Mouse (Mus musculus) liver, embryonic 14.5 days (tissue): ENCODE results near the gene Arhgef40. TPM values are rescaled to one million over a fixed set of nuclear protein-coding genes. Genes with fewer than 3 reads are reported as not detected.

Source experiments
- ATAC-seq: fragments of 200-750 bp; cut with Nextera tagmentation; 2 replicates; pipeline ENCODE4 v1.8.0; 2017; ENCODE audit warnings: moderate number of reproducible peaks, mild to moderate bottlenecking, moderate library complexity; ENCODE audit not compliant: insufficient read depth
- DNase-seq, 3 experiments: peaks; one replicate each; pipeline ENCODE4 v3.0.0-alpha.2; 2012 to 2013; ENCODE audit warnings: low read depth in 3 of 3, low spot score in 3 of 3
- H3K27ac ChIP-seq: fragments of 300-500 bp; sonication (generic); 2 replicates; pipeline ENCODE4 v1.5.1; 2014; ENCODE audit warnings: moderate library complexity, mild to moderate bottlenecking, control low read depth, inconsistent platforms
- H3K27me3 ChIP-seq: fragments of 300-500 bp; sonication (generic); 2 replicates; pipeline ENCODE4 v1.6.1; 2014; ENCODE audit warnings: mild to moderate bottlenecking, low read length, moderate library complexity; ENCODE audit not compliant: control insufficient read depth, insufficient read depth
- H3K36me3 ChIP-seq: fragments of 300-500 bp; sonication (generic); replicated peaks from 2 replicates; pipeline ENCODE4 v1.6.1; 2014; ENCODE audit warnings: low read depth; ENCODE audit not compliant: control insufficient read depth, insufficient read depth
- H3K4me1 ChIP-seq, 2 experiments: fragments of 200-500 bp in 1 of 2; fragments of 300-500 bp in 1 of 2; sonication (generic) in 1 of 2; replicated peaks; 2 replicates each; pipeline ENCODE4 v1.6.1; 2012 to 2014; ENCODE audit warnings: antibody characterized with exemption in 1 of 2, inconsistent platforms in 1 of 2, low read length in 1 of 2; ENCODE audit not compliant: control insufficient read depth in 2 of 2, insufficient read depth in 2 of 2
- H3K4me2 ChIP-seq: fragments of 300-500 bp; sonication (generic); 2 replicates; pipeline ENCODE4 v1.6.1; 2014; ENCODE audit warnings: low read depth, mild to moderate bottlenecking, control low read depth, moderate library complexity
- H3K4me3 ChIP-seq, 2 experiments: fragments of 200-500 bp in 1 of 2; fragments of 300-500 bp in 1 of 2; sonication (generic) in 1 of 2; 2 replicates each; pipeline ENCODE4 v1.5.1; 2012 to 2014; ENCODE audit warnings: low read depth in 2 of 2, low read length in 2 of 2, mild to moderate bottlenecking in 2 of 2, control low read depth in 1 of 2, inconsistent platforms in 1 of 2, moderate library complexity in 1 of 2; ENCODE audit not compliant: insufficient read depth in 1 of 2
- H3K9ac ChIP-seq: fragments of 300-500 bp; sonication (generic); replicated peaks from 2 replicates; pipeline ENCODE4 v1.6.1; 2014; ENCODE audit warnings: mild to moderate bottlenecking, control low read depth, moderate library complexity
- H3K9me3 ChIP-seq: fragments of 300-500 bp; sonication (generic); 2 replicates; pipeline ENCODE4 v1.6.1; 2016; ENCODE audit warnings: low read length, mixed read lengths; ENCODE audit not compliant: control insufficient read depth
- CTCF ChIP-seq: IDR thresholded peaks from 2 replicates; pipeline ENCODE4 v1.5.1; 2016; ENCODE audit warnings: antibody characterized with exemption, low read depth, control low read depth
- EP300 ChIP-seq: IDR thresholded peaks from 2 replicates; pipeline ENCODE4 v1.6.1; 2016; ENCODE audit warnings: antibody characterized with exemption, low read depth
- WGBS: fragments of 180-500 bp; shearing (Covaris S2); extraction: QIAGEN DNeasy Blood & Tissue Kit; methylation state at CpG from one replicate; pipeline ENCODE4 v1.1.7; 2014; ENCODE audit not compliant: insufficient replicate concordance; 5-methylcytosine and 5-hydroxymethylcytosine counted together
- polyA plus RNA-seq, 2 experiments: library from polyadenylated mRNA; depleted of rRNA in 1 of 2; stranded (reverse) in 1 of 2; unstranded in 1 of 2; fragments of >200 nt; fragmentation: Nextera tagmentation in 1 of 2; extraction: Ambion mirVana in 1 of 2; gene quantifications; 2 replicates each; pipeline versions ENCODE4 v1.2.1 to v1.2.3; 2012 to 2014

Arhgef40 gene
- polyA plus RNA-seq, 2 experiments, result 9.4 to 15.3 TPM

GRCm38 (mm10) chr14:51943336-51943735, 41.2 kb upstream of the Arhgef40 start:
- DNase-seq, result no peak
- Histone ChIP-seq H3K36me3 (no peaks in the 10 kb centered on the region), H3K4me2 (no peak overlapping the region)

GRCm38 (mm10) chr14:51960316-51960715, 24.2 kb upstream of the Arhgef40 start:
- Histone ChIP-seq H3K4me2 (no peak overlapping the region), H3K4me1 (no peaks in the 10 kb centered on the region), H3K9ac (no peak overlapping the region), H3K27ac (no peak overlapping the region), H3K4me3 (no peak overlapping the region), H3K9me3 (no peaks in the 10 kb centered on the region), H3K36me3 (no peaks in the 10 kb centered on the region), H3K27me3 (no peaks in the 10 kb centered on the region)
- no peak for ATAC-seq
- no peak for TF ChIP-seq CTCF
- 55% methylated on average over 2 of the region's 2 CpGs for WGBS
- no peak for DNase-seq

More at GRCm38 (mm10) chr14:51943336-51943735, 41.2 kb upstream of the Arhgef40 start:
- WGBS, result 64% methylated on average over 6 of the region's 6 CpGs
- Histone ChIP-seq H3K9ac (no peak overlapping the region), H3K9me3 (no peaks in the 10 kb centered on the region), H3K4me3 (no peak overlapping the region), H3K27ac (no peak overlapping the region), H3K4me1 (peaks cover 0 to 6% of the 10 kb centered on the region in 2 experiments; a peak in 1 of 4 replicates), H3K27me3 (no peaks in the 10 kb centered on the region)
- ATAC-seq, result no peak
- no peak for TF ChIP-seq CTCF
- TF ChIP-seq EP300, result no peak

- no peak for ATAC-seq
- H3K4me3 ChIP-seq, result no peak overlapping the region
- WGBS, result 61% methylated on average over 3 of the region's 3 CpGs
- no peaks in the 10 kb centered on the region for H3K36me3 ChIP-seq
- no peak for DNase-seq
- H3K27me3 ChIP-seq, result no peaks in the 10 kb centered on the region
- no peak overlapping the region for H3K4me2 ChIP-seq
- H3K27ac ChIP-seq, result no peak overlapping the region
- no peaks in the 10 kb centered on the region for H3K9me3 ChIP-seq
- TF ChIP-seq CTCF (no peak), EP300 (no peak)
- no peak overlapping the region for H3K9ac ChIP-seq
- no peaks in the 10 kb centered on the region for H3K4me1 ChIP-seq
Observed at GRCm38 (mm10) chr14:51967400-51967799, 17.1 kb upstream of the Arhgef40 start.

- Histone ChIP-seq H3K9ac (no peak overlapping the region), H3K27ac (no peak overlapping the region), H3K36me3 (no peaks in the 10 kb centered on the region), H3K4me2 (no peak overlapping the region), H3K9me3 (no peaks in the 10 kb centered on the region), H3K27me3 (no peaks in the 10 kb centered on the region), H3K4me1 (peaks cover 6 to 7% of the 10 kb centered on the region in 2 experiments), H3K4me3 (no peak overlapping the region)
- 58% methylated on average over 3 of the region's 3 CpGs for WGBS
- DNase-seq (no peak), ATAC-seq (no peak)
- no peak for TF ChIP-seq CTCF
- no peak for TF ChIP-seq EP300
Observed at GRCm38 (mm10) chr14:51979252-51979651, 5.3 kb upstream of the Arhgef40 start.

- Histone ChIP-seq H3K9me3 (no peaks in the 10 kb centered on the region), H3K9ac (no peak overlapping the region), H3K27ac (no peak overlapping the region), H3K4me1 (peaks cover 29 to 32% of the 10 kb centered on the region in 2 experiments), H3K4me2 (no peak overlapping the region), H3K4me3 (no peak overlapping the region), H3K36me3 (no peaks in the 10 kb centered on the region), H3K27me3 (no peaks in the 10 kb centered on the region)
- 50% methylated on average over 4 of the region's 4 CpGs for WGBS
- DNase-seq (no peak), ATAC-seq (no peak)
- TF ChIP-seq EP300, result no peak
- TF ChIP-seq CTCF, result no peak
Observed at GRCm38 (mm10) chr14:51983251-51983650, 1.3 kb upstream of the Arhgef40 start.
